Mouse (Mus musculus) stomach, postnatal 0 days (tissue): Measurements from ENCODE around the gene Epb41l2. TPM values are rescaled to one million over a fixed set of nuclear protein-coding genes. Genes with fewer than 3 reads are reported as not detected.

ENCODE experiments used
- ATAC-seq: fragments of 200-750 bp; cut with Nextera tagmentation; 2 replicates; pipeline ENCODE4 v1.8.0; 2017; ENCODE audit not compliant: low FRiP score, low TSS enrichment
- DNase-seq: peaks from one replicate; pipeline ENCODE4 v3.0.0-alpha.2; 2016; ENCODE audit warnings: low spot score
- H3K27ac ChIP-seq: fragments of 300-500 bp; sonication (generic); replicated peaks from 2 replicates; pipeline ENCODE4 v1.5.1; 2014; ENCODE audit warnings: mild to moderate bottlenecking, control low read depth
- H3K27me3 ChIP-seq: fragments of 300-500 bp; sonication (generic); 2 replicates; pipeline ENCODE4 v1.6.1; 2014; ENCODE audit warnings: low read length; ENCODE audit not compliant: control insufficient read depth, insufficient read depth
- H3K36me3 ChIP-seq: fragments of 300-500 bp; sonication (generic); 2 replicates; pipeline ENCODE4 v1.6.1; 2014; ENCODE audit warnings: low read length, mixed read lengths; ENCODE audit not compliant: control insufficient read depth, insufficient read depth
- H3K4me1 ChIP-seq: fragments of 300-500 bp; sonication (generic); replicated peaks from 2 replicates; pipeline ENCODE4 v1.6.1; 2014; ENCODE audit warnings: antibody characterized with exemption; ENCODE audit not compliant: control insufficient read depth, insufficient read depth
- H3K4me2 ChIP-seq: fragments of 300-500 bp; sonication (generic); replicated peaks from 2 replicates; pipeline ENCODE4 v1.6.1; 2014; ENCODE audit warnings: low read depth, mild to moderate bottlenecking, control low read depth, moderate library complexity
- H3K4me3 ChIP-seq: fragments of 300-500 bp; sonication (generic); 2 replicates; pipeline ENCODE4 v1.5.1; 2014; ENCODE audit warnings: low read depth, low read length, control low read depth
- H3K9ac ChIP-seq: fragments of 300-500 bp; sonication (generic); 2 replicates; pipeline ENCODE4 v1.6.1; 2014; ENCODE audit warnings: mild to moderate bottlenecking, low read length, control low read depth, mixed read lengths
- H3K9me3 ChIP-seq: fragments of 300-500 bp; sonication (generic); 2 replicates; pipeline ENCODE4 v1.6.1; 2016; ENCODE audit warnings: low read length; ENCODE audit not compliant: control insufficient read depth
- CTCF ChIP-seq: IDR thresholded peaks from 2 replicates; pipeline ENCODE4 v1.5.1; 2016; ENCODE audit warnings: antibody characterized with exemption, low read depth, mild to moderate bottlenecking, moderate library complexity
- EP300 ChIP-seq: optimal IDR thresholded peaks from 2 replicates; pipeline ENCODE3; 2016; ENCODE audit warnings: antibody characterized with exemption
- WGBS: fragments of 180-500 bp; shearing (Covaris S2); extraction: QIAGEN DNeasy Blood & Tissue Kit; methylation state at CpG from one replicate; pipeline ENCODE4 v1.1.7; 2014; 5-methylcytosine and 5-hydroxymethylcytosine counted together
- polyA plus RNA-seq: library from polyadenylated mRNA; unstranded; fragments of >200 nt; fragmentation: Nextera tagmentation; extraction: Ambion mirVana; gene quantifications from 2 replicates; pipeline ENCODE4 v1.2.1, GENCODE M21; 2015

Gene Epb41l2
- polyA plus RNA-seq, 1 experiment from 2014 or later, result 18.2 TPM

DNA sequence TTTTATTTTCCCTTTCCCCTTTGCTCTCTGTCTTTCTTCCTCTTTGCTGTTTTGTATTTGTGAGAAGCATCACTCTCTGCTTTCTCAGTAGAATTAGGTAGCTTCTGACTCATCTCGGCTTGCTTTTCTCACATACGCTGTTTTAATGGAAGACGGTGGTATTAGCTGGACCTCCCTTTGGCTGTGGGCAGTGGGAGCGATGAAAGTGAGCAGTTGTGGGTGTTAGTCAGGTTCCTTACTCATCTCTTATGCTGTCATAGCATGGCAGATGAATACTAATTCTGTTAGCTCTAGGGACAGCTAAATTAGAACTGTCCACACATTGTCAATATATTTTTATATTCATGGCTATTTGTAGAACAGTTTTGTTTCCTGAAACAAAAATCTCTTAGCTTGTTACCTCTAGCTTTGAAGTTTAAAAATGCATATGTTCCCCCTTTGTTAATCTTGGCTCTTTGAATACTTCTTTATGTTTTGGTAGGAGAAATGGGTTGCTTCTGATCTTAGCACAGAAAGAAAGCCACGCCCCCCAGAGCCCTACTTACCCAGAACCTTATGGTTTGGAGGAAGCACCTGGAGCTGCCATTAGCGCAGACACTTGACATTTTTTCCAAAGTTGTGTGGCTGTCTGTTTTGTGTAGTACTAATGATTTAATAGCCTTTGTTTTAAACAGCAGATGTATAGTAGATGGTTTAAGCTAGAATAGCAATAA, 78.1 kb downstream of the Epb41l2 start:
- DNase-seq, result no peak
- no peak overlapping the region for H3K27ac ChIP-seq
- no peaks in the 10 kb centered on the region for H3K27me3 ChIP-seq
- ATAC-seq, result no peak
- 89% methylated on average over 6 of the region's 6 CpGs for WGBS
- no peak overlapping the region for H3K9ac ChIP-seq
- no peak for TF ChIP-seq CTCF
- no peak for TF ChIP-seq EP300
- H3K36me3 ChIP-seq, result no peaks in the 10 kb centered on the region
- no peak overlapping the region for H3K4me3 ChIP-seq
- H3K4me2 ChIP-seq, result no peak overlapping the region
- no peaks in the 10 kb centered on the region for H3K9me3 ChIP-seq
- H3K4me1 ChIP-seq, result no peaks in the 10 kb centered on the region; the same call in 1 of the 2 replicates

DNA sequence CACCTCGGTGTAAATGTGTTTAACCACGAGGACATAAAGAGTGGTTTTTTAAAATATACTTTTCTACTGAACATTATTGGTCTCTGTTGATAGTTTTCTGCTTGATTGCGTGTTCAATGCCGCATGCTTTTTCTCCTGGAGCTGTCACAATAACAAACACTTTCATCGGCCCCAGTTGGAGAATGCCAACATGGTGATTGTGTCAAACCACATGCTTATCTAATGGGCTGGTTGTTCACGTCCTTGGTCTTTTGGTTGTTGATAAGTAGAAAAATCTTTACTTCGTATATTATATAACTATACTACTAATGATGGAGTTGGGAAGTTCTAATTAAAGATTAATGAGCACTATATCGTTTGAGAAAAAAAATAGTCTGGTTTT, 78.7 kb downstream of the Epb41l2 start:
- H3K4me3 ChIP-seq, result no peak overlapping the region
- no peak overlapping the region for H3K4me2 ChIP-seq
- ATAC-seq, result no peak
- H3K9ac ChIP-seq, result no peak overlapping the region
- H3K36me3 ChIP-seq, result no peaks in the 10 kb centered on the region
- no peak for DNase-seq
- H3K4me1 ChIP-seq, result no peaks in the 10 kb centered on the region; the same call in 1 of the 2 replicates
- 68% methylated on average over 8 of the region's 8 CpGs for WGBS
- H3K9me3 ChIP-seq, result no peaks in the 10 kb centered on the region
- no peaks in the 10 kb centered on the region for H3K27me3 ChIP-seq
- no peak overlapping the region for H3K27ac ChIP-seq
- no peak for TF ChIP-seq CTCF
- TF ChIP-seq EP300, result no peak

DNA sequence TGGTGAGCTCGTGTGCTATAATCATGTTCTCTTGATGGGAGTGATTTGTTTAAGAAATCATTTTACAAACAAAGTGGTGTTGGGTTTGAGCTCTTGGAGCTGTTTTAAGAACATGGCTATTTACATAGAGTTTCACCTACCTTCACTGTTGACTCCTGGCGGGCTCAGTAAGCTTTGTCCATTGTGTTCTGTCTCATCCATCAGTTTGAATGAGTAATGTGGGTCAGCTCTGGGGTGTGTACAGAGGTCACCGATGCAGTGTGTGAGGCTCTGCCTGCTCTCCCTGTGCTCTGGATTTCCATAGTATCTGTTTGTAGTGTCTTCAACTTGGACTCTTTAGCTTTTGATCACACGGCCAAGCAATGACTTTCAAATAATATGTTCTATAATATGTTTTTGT, 79.6 kb downstream of the Epb41l2 start:
- Histone ChIP-seq H3K9me3 (no peaks in the 10 kb centered on the region), H3K36me3 (no peaks in the 10 kb centered on the region), H3K4me1 (no peaks in the 10 kb centered on the region; the same call in 1 of the 2 replicates), H3K4me3 (no peak overlapping the region), H3K4me2 (no peak overlapping the region), H3K9ac (no peak overlapping the region), H3K27ac (no peak overlapping the region), H3K27me3 (no peaks in the 10 kb centered on the region)
- TF ChIP-seq EP300 (no peak), CTCF (no peak)
- DNase-seq (no peak), ATAC-seq (peak; percentile 76)
- WGBS, result 42% methylated on average over 4 of the region's 4 CpGs

DNA sequence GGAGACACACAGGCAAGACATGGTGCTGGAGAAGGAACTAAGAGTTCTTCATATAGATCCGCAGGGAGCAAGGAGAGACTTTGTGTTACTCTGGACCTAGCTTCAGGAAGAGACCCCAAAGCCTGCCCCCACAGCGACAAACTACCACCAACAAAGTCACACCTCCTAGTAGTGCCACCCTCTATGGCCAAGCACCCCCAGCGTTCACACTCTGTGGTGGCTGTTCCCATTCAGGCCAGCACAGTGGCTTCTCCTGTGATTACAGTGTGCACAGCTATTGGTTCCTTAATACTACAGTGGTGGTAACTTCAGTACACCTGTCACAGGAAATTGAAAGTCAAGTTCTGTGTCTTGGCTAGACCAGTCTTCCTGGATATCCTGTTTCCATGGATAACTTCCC, 80.3 kb downstream of the Epb41l2 start:
- 95% methylated on average over 3 of the region's 3 CpGs for WGBS
- no peak overlapping the region for H3K4me3 ChIP-seq
- ATAC-seq, result no peak
- TF ChIP-seq CTCF, result no peak
- no peak for TF ChIP-seq EP300
- no peak for DNase-seq
- H3K9me3 ChIP-seq, result no peaks in the 10 kb centered on the region
- no peak overlapping the region for H3K9ac ChIP-seq
- no peaks in the 10 kb centered on the region for H3K27me3 ChIP-seq
- no peak overlapping the region for H3K27ac ChIP-seq
- H3K4me1 ChIP-seq, result no peaks in the 10 kb centered on the region
- H3K4me2 ChIP-seq, result no peak overlapping the region
- H3K36me3 ChIP-seq, result no peaks in the 10 kb centered on the region

DNA sequence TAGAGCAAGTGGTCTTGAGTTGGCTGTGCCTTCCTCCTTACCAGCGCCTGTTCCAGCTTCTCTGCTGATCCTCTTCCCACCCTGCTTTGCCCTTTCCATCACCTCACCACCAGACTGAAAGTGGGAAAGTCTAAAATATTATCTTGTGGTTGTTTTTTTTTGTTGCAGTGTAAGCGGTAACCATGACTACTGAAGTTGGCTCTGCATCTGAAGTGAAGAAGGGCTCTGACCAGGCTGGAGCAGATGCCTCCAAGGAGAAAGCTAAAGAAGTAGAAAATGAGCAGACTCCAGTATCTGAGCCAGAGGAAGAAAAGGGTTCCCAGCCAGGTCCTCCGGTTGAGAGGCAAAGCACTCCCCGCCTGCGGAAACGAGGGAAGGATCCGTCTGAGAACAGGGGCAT, 81.8 kb downstream of the Epb41l2 start:
- ATAC-seq (no peak), DNase-seq (no peak)

DNA sequence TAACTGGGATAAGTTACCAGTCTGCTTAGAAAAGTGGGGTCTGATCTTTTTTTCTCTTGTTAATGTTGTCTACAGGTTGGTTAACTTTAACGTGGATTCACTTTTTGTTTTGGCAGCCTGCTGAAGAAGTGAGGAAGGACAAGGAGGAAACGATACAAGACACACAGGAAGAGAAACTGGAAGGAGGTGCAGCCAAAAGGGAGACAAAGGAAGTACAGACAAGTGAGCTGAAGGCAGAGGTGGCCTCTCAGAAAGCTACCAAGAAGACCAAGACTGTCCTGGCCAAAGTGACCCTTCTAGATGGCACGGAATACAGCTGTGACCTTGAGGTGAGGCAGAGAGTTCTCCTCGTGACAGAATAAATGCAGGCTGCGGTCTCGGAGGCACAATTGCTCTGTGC, 84.0 kb downstream of the Epb41l2 start:
- no peaks in the 10 kb centered on the region for H3K36me3 ChIP-seq
- H3K27me3 ChIP-seq, result no peaks in the 10 kb centered on the region
- DNase-seq, result no peak
- H3K9me3 ChIP-seq, result no peaks in the 10 kb centered on the region
- no peak overlapping the region for H3K27ac ChIP-seq
- no peak overlapping the region for H3K4me3 ChIP-seq
- WGBS, result 86% methylated on average over 6 of the region's 6 CpGs
- no peak for ATAC-seq
- no peak overlapping the region for H3K9ac ChIP-seq
- no peaks in the 10 kb centered on the region for H3K4me1 ChIP-seq
- no peak for TF ChIP-seq EP300
- no peak for TF ChIP-seq CTCF
- H3K4me2 ChIP-seq, result no peak overlapping the region

More for the DNA sequence above, 81.8 kb downstream of the Epb41l2 start:
- no peaks in the 10 kb centered on the region for H3K4me1 ChIP-seq
- H3K27me3 ChIP-seq, result no peaks in the 10 kb centered on the region
- H3K4me3 ChIP-seq, result no peak overlapping the region
- H3K27ac ChIP-seq, result no peak overlapping the region; the same call in 1 of the 2 replicates
- H3K36me3 ChIP-seq, result no peaks in the 10 kb centered on the region
- H3K4me2 ChIP-seq, result no peak overlapping the region
- no peaks in the 10 kb centered on the region for H3K9me3 ChIP-seq
- no peak for TF ChIP-seq EP300
- TF ChIP-seq CTCF, result no peak
- 71% methylated on average over 7 of the region's 7 CpGs for WGBS
- H3K9ac ChIP-seq, result no peak overlapping the region
